Mouse (Mus musculus) adrenal gland (tissue): ENCODE measurements around the gene Tmem59.

Source experiments
- intact Hi-C: fragments of 180-260 bp; cut with DNase I; formaldehyde crosslinking; loops from one replicate; pipeline ENCODE4 v1.15.1; 2025
- long read RNA-seq, 2 experiments: library from polyadenylated mRNA; unstranded; transcript quantifications; one replicate each; pipeline ENCODE4 v2.0.0; 2020; ENCODE audit warnings: borderline replicate concordance in 1 of 2; ENCODE audit not compliant: insufficient replicate concordance in 1 of 2

Tmem59 gene
- long read RNA-seq, experiment 1, transcript Tmem59-201 (8 exons, 1,775 nt): major isoform, 669 of 688 reads
- long read RNA-seq, experiment 1, partial matches to known transcripts: 5 of 688 reads
- long read RNA-seq, experiment 1, other reads (novel, unspliced or antisense): 10 of 688 reads
- long read RNA-seq, experiment 2, transcript Tmem59-201 (8 exons, 1,775 nt): major isoform, 739 of 755 reads
- long read RNA-seq, experiment 2, partial matches to known transcripts: 7 of 755 reads
- long read RNA-seq, experiment 2, other reads (novel, unspliced or antisense): 4 of 755 reads

DNA sequence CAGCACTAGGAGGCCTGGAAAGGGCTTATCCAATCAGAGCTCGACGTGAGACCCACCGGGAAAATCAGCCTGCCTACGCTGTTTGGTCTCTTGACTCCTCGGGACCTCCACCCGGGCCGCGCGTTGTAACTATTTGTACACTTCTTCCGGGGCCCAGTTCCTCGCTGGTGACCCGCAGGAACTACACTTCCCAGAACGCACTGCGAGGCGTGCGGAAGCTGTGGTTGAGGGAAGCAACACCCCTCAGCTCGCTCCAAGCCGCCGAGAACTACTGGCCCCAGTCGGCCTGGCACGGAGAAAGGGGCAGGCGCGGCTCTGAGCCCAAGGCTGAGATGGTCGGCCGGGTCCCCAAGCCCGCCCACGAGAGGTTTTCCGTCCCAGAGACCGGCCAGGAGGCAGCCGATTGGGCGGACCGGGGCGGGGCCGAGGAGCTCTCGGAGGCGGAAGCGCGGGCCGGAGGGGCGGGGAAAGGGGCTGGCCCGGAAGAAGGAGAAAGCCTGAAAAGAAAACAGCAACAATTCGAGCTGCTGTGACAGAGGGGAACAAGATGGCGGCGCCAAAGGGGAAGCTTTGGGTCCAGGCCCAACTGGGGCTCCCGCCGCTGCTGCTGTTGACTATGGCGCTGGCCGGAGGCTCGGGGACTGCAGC is at the start of gene Tmem59:
Gene Tmem59 (plus strand): TSS at position 218 of the 648 bp plus-strand sequence.
- intact Hi-C loops: no loop called here

DNA sequence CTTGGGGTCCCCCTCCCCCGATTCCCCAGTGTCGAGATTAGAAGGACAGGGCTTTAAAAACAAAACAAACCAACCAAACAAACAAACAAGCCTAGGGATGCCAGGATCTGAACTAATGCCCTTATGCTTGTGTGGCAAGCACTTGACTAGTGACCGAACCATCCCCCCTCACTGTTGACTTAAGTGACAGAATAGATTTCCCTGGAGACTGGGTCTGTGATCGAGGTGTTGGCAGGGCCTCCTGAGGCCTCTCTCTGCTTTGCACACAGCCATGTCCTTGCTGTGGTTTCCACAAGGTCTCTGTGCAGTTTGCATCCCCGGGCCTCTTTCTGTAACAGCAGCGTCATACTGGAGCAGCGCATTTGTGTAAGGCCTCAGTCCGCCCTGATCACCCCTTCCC is 48.8 kb upstream of the Tmem59 start:
- intact Hi-C loops: no loop called here

DNA sequence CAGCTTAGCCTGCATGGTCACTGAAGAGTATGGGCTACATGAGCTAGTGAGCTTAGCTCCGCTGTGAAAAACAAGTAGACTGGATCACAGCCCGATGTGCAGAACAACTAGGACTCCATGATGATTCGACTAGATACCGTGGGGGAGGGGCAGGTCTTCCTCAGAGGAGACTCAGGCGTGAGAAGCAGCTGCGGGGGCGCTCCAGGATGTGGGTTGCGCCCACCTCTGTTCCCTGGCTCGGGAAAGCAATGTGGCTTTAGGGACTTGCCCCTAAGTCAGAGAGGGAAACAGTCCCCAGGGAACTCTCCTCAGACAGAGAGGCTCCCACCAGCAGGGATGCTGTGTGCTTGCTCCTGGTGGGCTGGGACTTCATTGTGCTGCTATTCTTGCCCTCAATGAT is 47.7 kb upstream of the Tmem59 start:
- intact Hi-C loops: no loop called here

DNA sequence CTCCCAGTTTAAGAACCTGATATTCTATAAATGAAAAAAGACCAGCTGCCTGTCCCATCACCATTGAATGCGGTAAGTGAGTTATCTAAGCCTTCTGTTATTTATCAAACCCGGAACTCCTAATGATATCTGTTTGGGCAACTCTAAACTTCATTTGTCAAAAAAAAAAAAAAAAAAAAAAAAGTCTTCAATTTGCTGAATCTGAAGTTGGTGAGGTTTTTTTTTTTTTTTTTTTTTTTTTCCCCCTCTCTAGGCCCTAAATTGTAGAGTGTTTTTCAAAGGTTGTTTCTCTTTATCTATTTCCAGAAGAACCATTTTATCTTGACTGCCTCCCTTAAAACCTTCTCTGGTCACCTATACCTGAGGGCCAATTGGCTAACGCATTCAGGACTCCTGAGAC is 43.3 kb upstream of the Tmem59 start:
- intact Hi-C loops: no loop called here

GRCm38 (mm10) chr4:107135663-107136062 is 42.5 kb upstream of the Tmem59 start:
- intact Hi-C loops: no loop called here

DNA sequence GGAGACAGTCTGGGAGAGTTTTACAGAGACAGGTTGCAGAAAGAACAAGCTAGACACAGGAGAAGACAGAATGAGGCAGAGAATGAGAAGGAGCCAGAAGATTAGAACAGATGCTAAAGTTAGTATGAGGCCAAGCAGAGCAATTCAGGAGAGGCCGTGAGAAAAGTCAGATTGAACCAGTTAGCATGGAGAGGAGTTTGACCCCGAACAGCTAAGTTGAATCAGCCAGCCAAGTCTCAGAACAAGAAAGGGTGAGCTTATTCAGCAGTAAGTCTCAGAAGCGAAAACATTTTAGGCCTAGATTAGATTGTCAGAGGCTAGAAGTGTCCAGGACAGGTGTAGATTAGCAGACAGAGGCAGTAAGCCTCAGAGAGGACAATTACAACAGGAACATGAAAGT is 41.7 kb upstream of the Tmem59 start:
- intact Hi-C loops: no loop called here

- intact Hi-C loops: no loop called here
Observed at GRCm38 (mm10) chr4:107138948-107139835, 39.0 kb upstream of the Tmem59 start.

GRCm38 (mm10) chr4:107139836-107140631 is 38.2 kb upstream of the Tmem59 start:
- intact Hi-C loops: no loop called here

- intact Hi-C loops: no loop called here
Observed at GRCm38 (mm10) chr4:107143511-107143910, 34.7 kb upstream of the Tmem59 start.

GRCm38 (mm10) chr4:107150991-107151390 is 27.2 kb upstream of the Tmem59 start:
- intact Hi-C loops: no loop called here

GRCm38 (mm10) chr4:107152571-107152970 is 25.6 kb upstream of the Tmem59 start:
- intact Hi-C loops: no loop called here

GRCm38 (mm10) chr4:107156983-107157401 is 21.2 kb upstream of the Tmem59 start:
- intact Hi-C loops: no loop called here

DNA sequence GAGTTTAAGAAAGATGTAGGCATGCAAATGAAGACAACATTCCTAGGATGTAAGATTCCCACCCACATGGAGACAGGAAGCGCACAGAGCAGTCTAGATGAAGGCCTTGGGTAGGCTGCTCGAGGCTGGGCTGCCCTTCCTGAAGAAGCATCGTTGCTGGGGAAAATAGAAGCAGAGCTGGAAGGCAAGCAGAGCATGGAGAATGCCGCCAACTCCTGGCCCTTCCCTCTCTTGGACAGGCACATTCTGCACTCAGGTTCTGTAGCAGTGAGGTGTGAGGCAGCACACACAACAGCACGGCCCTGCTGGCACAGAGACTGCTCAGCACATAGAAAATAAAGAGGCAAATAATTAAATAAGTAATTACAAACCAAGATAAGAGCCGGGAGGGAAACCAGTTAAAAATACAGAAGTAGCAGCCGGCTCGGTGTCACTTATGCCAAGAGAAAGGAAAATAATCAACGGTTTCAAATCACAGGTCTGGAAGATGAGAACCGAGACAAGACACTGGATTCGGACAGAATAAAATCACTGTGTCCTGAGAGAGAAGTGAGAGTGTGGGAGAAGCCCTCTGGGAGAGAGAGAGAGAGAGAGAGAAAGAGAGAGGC is 18.9 kb upstream of the Tmem59 start:
- intact Hi-C loops: no loop called here

GRCm38 (mm10) chr4:107160181-107160580 is 18.0 kb upstream of the Tmem59 start:
- intact Hi-C loops: loop anchor here (5.0 to 10.0 kb wide), 3 partner anchors 95 to 243 kb away; partner anchors contain the start of genes Cyb5rl and Mrpl37

DNA sequence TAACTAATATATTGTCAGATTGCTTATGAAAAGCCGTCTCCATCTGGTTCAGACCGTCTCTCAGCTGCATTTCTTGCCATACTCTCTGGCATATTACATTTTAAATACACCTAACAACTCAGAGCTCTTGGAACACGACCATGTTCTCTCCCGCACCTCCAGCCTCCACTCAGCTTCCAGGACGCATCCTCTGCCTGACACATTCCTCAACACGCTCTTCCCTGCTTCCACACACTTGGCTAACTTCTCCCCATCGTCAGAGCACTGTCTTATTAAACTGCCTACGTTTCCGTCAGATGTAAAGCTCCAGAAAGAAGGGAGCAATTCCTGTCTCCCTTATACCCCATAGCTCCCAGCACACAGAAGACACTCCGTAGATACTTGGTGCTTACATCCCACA is 14.9 kb upstream of the Tmem59 start:
- intact Hi-C loops: loop anchor here (5.0 to 10.0 kb wide), 3 partner anchors 99 to 246 kb away; partner anchors contain the start of genes Cyb5rl and Mrpl37

DNA sequence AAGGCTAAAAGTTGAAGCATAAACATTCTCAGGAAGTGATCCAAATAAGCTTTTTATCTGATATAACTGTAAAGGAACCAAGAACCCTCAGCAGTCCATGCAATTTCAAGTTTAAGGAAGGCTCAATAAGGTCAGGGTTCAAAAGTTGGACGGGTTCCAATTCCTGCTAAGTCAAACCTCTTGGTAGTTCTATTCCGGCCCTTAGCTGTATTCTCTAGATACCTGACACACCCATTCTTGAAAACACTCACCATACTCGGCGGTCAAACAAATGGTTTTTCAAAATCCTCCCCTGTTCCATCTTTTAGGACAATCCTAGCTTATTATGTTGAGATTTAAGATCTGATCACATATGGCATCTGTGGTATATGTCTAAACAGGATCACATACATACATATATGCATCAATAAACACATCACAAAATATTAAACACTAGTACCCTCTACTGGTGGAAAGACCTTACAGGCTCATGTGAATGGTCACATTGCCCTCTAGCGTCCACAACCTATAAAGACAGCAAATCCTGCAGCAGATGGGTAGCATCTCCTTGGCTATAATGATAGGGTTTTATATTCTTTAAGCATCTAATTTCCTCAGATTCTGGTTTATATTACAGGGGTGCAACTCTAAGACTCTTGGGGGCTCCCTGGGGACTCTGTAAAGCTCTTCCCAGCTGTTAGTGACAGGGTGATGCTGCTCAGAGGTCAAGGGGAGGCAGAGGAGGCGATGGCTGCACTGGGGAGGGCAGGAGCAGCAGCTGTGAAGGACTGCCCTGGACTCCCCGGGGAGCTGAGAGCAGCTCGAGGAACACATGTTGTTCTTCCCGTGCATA is 14.2 kb upstream of the Tmem59 start:
- intact Hi-C loops: loop anchor here (2.0 to 10.0 kb wide), 4 partner anchors 99 to 325 kb away; partner anchors contain the start of genes Cyb5rl and Mrpl37

DNA sequence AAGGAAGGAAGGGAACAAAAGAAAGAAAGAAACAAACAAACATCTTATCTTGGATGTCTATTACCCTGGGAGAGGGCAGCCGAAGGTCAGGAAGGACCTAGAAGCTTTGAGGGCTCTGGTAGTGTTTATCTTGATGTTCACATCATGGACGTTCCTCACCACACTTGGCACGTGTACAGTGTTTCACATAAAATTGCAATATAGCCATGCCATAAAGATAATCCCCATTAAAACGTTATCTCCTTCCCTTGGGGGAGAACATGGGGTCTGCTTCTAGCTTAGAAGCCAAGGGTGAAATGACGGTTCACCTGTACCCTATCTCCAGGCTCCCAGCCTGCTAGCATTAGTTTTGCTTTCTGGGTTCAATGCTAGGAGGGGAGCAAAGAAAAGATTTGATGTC is 11.5 kb upstream of the Tmem59 start:
- intact Hi-C loops: loop anchor here (10.0 kb wide), 1 partner anchor 102 kb away; the partner anchor contains the start of genes Cyb5rl and Mrpl37

DNA sequence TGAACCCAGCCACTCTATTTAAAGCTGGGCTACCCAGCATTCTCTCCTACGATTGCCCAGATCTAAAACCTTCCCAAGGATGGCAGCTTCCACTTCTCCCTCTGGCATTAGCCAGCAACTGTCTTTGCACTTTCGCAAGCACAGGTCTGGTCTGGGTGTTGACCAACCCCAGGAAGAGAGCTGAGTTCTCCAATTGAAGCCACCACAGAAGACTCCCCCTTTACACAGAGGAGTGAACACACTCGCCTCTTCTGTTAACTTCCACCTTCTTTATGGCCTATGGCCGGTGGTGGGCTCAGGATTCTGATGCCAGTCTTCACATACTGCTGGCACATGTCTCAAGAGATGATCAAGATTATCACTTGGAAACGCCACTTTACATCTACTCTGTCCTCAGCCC is 10.4 kb upstream of the Tmem59 start:
- intact Hi-C loops: loop anchor here (10.0 kb wide), 1 partner anchor 103 kb away; the partner anchor contains the start of genes Cyb5rl and Mrpl37

DNA sequence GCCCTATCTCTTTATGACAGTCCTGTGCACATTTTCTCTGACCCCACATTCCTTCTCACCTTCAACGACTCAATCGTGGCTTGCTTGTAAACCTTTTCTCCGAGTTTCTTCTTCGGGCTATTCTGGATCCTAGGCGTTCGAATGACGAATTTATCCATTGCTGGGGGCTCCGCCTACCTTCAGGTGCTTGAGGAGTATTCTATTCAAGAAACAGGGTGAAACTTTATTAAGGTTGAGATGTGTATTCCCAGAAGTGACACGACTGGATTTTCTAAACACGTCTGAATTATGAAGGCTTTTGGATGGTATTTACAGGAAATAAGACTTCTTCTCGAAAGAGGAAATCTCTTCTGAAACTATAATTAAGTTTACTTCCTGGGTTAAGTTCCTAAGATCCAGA is 693 bp upstream of the Tmem59 start:
- intact Hi-C loops: no loop called here
